Mouse (Mus musculus) testis, adult 2 months (tissue): ENCODE measurements at regions not wholly inside any gene's neighbourhood (a gene's known extent, or its start where the extent isn't known, plus 50 kb on each side); places are given as distances from the start of the nearest gene placed in this dataset.

Experiments used
- CTCF ChIP-seq: fragments of 200-500 bp; IDR thresholded peaks from 2 replicates; pipeline ENCODE4 v1.5.1; 2012; ENCODE audit warnings: low read depth, mild to moderate bottlenecking, inconsistent platforms, low read length, moderate library complexity; ENCODE audit not compliant: control insufficient read depth, insufficient read depth, insufficient replicate concordance
- POLR2A ChIP-seq: fragments of 200-500 bp; IDR thresholded peaks from 2 replicates; pipeline ENCODE4 v1.6.1; 2012; ENCODE audit warnings: low read depth, mild to moderate bottlenecking, inconsistent platforms, low read length, moderate library complexity; ENCODE audit not compliant: control insufficient read depth

DNA sequence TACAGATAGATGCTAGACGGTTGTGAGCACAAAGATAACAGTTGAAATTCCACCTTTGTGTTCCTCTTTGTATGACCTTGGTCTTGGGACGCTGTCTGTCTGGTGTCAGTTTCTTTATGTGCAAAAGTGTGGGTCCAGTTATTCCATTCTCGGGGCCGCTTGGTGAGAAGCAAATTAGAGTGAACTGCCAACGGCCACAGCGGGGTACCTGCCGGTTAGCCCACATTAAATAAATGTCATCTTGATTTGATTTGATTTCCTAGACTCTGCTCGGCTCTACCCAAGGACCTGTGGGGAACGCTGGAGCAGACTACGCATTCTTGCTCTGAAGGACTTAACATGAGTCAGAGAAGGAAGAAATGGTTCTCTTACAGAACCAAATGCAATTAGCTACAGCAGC is 155.0 kb upstream of the Igsf21 start:
- TF ChIP-seq CTCF (no peak), POLR2A (no peak)
